Mouse (Mus musculus) stomach, embryonic 16.5 days (tissue): ENCODE measurements around the gene Cga. TPM values are rescaled to one million over a fixed set of nuclear protein-coding genes. Genes with fewer than 3 reads are reported as not detected.

ENCODE experiments used
- ATAC-seq: fragments of 200-750 bp; cut with Nextera tagmentation; 2 replicates; pipeline ENCODE4 v1.8.0; 2017; ENCODE audit warnings: moderate number of reproducible peaks, moderate TSS enrichment; ENCODE audit not compliant: insufficient read depth, low FRiP score
- H3K27ac ChIP-seq: fragments of 300-500 bp; sonication (generic); 2 replicates; pipeline ENCODE4 v1.5.1; 2014; ENCODE audit warnings: low read length
- H3K27me3 ChIP-seq: fragments of 300-500 bp; sonication (generic); 2 replicates; pipeline ENCODE4 v1.6.1; 2014; ENCODE audit warnings: low read length, control low read depth, mixed read lengths; ENCODE audit not compliant: control insufficient read depth, insufficient read depth
- H3K36me3 ChIP-seq: fragments of 300-500 bp; sonication (generic); 2 replicates; pipeline ENCODE4 v1.6.1; 2014; ENCODE audit warnings: low read length; ENCODE audit not compliant: control insufficient read depth, insufficient read depth
- H3K4me1 ChIP-seq: fragments of 300-500 bp; sonication (generic); 2 replicates; pipeline ENCODE4 v1.6.1; 2014; ENCODE audit warnings: low read length, control low read depth, mixed read lengths; ENCODE audit not compliant: control insufficient read depth, insufficient read depth
- H3K4me2 ChIP-seq: fragments of 300-500 bp; sonication (generic); 2 replicates; pipeline ENCODE4 v1.6.1; 2014; ENCODE audit warnings: low read depth, low read length, mixed read lengths
- H3K4me3 ChIP-seq: fragments of 300-500 bp; sonication (generic); replicated peaks from 2 replicates; pipeline ENCODE4 v1.5.1; 2014; ENCODE audit warnings: mild to moderate bottlenecking, low read length
- H3K9ac ChIP-seq: fragments of 300-500 bp; sonication (generic); 2 replicates; pipeline ENCODE4 v1.6.1; 2014; ENCODE audit warnings: low read length
- H3K9me3 ChIP-seq: fragments of 300-500 bp; sonication (generic); replicated peaks from 2 replicates; pipeline ENCODE4 v1.6.1; 2016; ENCODE audit warnings: low read length, control low read depth; ENCODE audit not compliant: control insufficient read depth
- WGBS: fragments of 180-500 bp; shearing (Covaris S2); extraction: QIAGEN DNeasy Blood & Tissue Kit; methylation state at CpG from one replicate; pipeline ENCODE4 v1.1.7; 2014; 5-methylcytosine and 5-hydroxymethylcytosine counted together
- polyA plus RNA-seq: library from polyadenylated mRNA; unstranded; fragments of >200 nt; fragmentation: Nextera tagmentation; extraction: Ambion mirVana; gene quantifications from 2 replicates; pipeline ENCODE4 v1.2.1, GENCODE M21; 2015

Cga gene
- not detected in 2 replicates for polyA plus RNA-seq

GRCm38 (mm10) chr4:34893479-34893878 lies at the start of gene Cga:
Cga (plus strand) TSS chr4:34893779.
- WGBS, result 76% methylated on average over 1 of the region's 1 CpGs

GRCm38 (mm10) chr4:34843839-34844238 lies 49.7 kb upstream of the Cga start:
- Histone ChIP-seq H3K4me1 (peaks cover 4% of the 10 kb centered on the region; the same call in 1 of the 2 replicates), H3K9ac (no peak overlapping the region), H3K4me3 (no peak overlapping the region), H3K4me2 (no peak overlapping the region), H3K27ac (no peak overlapping the region), H3K9me3 (no peaks in the 10 kb centered on the region), H3K27me3 (no peaks in the 10 kb centered on the region), H3K36me3 (peaks cover 3% of the 10 kb centered on the region; the same call in 1 of the 2 replicates)
- 95% methylated on average over 1 of the region's 1 CpGs for WGBS
- no peak for ATAC-seq

More at GRCm38 (mm10) chr4:34893479-34893878, at the start of gene Cga:
- Histone ChIP-seq H3K4me1 (no peaks in the 10 kb centered on the region), H3K27me3 (peaks cover 13% of the 10 kb centered on the region; the same call in 1 of the 2 replicates), H3K36me3 (no peaks in the 10 kb centered on the region), H3K9ac (no peak within 1 kb of the TSS), H3K4me3 (no peak within 1 kb of the TSS), H3K9me3 (no peaks in the 10 kb centered on the region), H3K27ac (no peak within 1 kb of the TSS), H3K4me2 (no peak within 1 kb of the TSS)
- ATAC-seq, result no peak

GRCm38 (mm10) chr4:34847679-34848309 lies 45.8 kb upstream of the Cga start:
- H3K9ac ChIP-seq, result no peak overlapping the region
- no peak overlapping the region for H3K4me3 ChIP-seq
- no peaks in the 10 kb centered on the region for H3K9me3 ChIP-seq
- H3K27me3 ChIP-seq, result no peaks in the 10 kb centered on the region
- no peak overlapping the region for H3K4me2 ChIP-seq
- H3K27ac ChIP-seq, result no peak overlapping the region
- 0 out of 2 replicates have a peak, but pooled peaks cover 4% of the 10 kb centered on the region for H3K4me1 ChIP-seq
- WGBS, result 84% methylated on average over 6 of the region's 6 CpGs
- ATAC-seq, result no peak
- peaks cover 8% of the 10 kb centered on the region; the same call in 1 of the 2 replicates for H3K36me3 ChIP-seq

DNA sequence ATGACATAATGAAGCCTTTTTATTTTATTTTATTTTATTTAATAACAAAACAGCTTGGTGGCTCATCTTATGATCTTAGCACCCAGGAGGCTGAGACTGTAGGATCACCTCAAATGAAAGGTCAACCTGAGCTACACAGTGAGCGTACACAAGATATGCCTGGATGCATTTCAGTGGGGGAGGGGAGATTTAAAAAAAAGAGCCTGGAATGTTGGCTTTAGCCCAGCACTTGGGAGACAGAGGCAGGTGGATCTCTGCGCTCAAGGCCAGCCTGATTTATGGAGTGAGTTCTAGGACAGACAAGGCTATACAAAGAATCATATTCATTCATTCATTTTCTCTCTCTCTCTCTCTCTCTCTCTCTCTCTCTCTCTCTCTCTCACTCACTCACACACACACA lies 43.4 kb upstream of the Cga start:
- no peaks in the 10 kb centered on the region; the same call in 1 of the 2 replicates for H3K9me3 ChIP-seq
- no peak for ATAC-seq
- peaks cover 8% of the 10 kb centered on the region; the same call in 1 of the 2 replicates for H3K36me3 ChIP-seq
- no peak overlapping the region for H3K27ac ChIP-seq
- no peak overlapping the region for H3K4me3 ChIP-seq
- 87% methylated on average over 2 of the region's 2 CpGs for WGBS
- no peaks in the 10 kb centered on the region for H3K27me3 ChIP-seq
- no peak overlapping the region for H3K4me2 ChIP-seq
- H3K9ac ChIP-seq, result no peak overlapping the region
- H3K4me1 ChIP-seq, result no peaks in the 10 kb centered on the region

DNA sequence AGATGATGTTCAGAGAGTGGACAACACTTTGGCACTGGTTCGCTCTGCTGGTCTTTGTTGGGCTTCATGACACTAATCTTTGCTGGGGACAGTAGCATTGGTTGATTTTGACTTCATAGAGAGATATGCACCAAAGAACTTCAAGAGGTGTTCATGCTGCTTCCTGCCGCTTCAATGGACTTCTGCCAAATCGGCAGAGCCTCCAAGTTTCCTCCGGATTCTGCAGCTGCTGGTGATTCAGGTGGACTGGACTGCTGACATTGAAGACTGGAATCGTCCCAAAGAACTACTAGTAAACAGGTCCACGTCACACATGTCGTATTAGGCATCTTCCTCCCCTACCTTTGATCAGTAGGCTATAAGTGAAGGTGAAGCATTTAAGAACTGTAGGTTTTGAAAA lies 41.5 kb upstream of the Cga start:
- Histone ChIP-seq H3K4me1 (no peaks in the 10 kb centered on the region), H3K9ac (no peak overlapping the region), H3K9me3 (no peaks in the 10 kb centered on the region; the same call in 1 of the 2 replicates), H3K27me3 (no peaks in the 10 kb centered on the region), H3K27ac (no peak overlapping the region), H3K4me3 (no peak overlapping the region), H3K36me3 (peaks cover 8% of the 10 kb centered on the region; the same call in 1 of the 2 replicates), H3K4me2 (no peak overlapping the region)
- no peak for ATAC-seq
- 87% methylated on average over 7 of the region's 7 CpGs for WGBS

DNA sequence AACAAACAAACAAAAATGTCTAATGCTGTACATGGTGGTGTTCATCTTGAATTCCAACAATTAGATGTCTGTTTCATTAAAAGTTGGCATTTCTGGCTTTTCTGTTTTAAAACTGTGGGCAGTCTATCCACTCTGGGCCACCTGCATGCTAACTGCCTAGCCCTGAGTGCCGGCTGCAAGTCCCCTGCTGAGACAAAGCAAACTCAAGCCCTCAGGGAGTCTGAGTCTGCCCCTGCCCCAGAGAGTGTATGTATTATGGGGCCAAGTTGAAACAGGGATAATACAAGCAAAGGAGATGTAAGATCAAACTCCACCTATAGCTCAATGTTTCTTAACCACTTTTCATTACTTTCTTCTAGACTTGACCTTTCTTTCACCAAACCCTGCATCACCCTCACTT lies 37.6 kb upstream of the Cga start:
- Histone ChIP-seq H3K4me1 (no peaks in the 10 kb centered on the region), H3K4me2 (no peak overlapping the region), H3K36me3 (peaks cover 5% of the 10 kb centered on the region; the same call in 1 of the 2 replicates), H3K27me3 (no peaks in the 10 kb centered on the region), H3K4me3 (no peak overlapping the region), H3K9me3 (no peaks in the 10 kb centered on the region; the same call in 1 of the 2 replicates), H3K9ac (no peak overlapping the region), H3K27ac (no peak overlapping the region)
- no peak for ATAC-seq
- WGBS, result 60% methylated on average over 1 of the region's 1 CpGs

DNA sequence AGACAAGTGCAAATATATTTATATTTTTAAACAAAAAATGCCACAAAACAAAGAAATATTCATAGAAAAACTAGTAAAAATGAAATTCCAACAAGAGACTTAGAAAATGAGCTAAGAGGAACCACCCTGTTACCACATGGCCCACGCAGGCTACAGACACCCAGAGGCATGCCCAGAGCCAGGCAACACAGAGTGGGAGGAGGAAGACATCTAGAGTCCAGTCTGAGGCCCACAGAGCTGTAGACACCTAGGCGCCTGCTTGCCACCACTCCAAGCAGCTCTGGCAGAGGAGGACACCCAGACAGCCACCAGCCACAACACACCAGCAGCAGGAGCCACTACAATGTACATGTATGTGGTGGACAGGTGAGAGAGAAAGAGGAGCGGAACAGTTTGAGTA lies 34.7 kb upstream of the Cga start:
- 90% methylated on average over 3 of the region's 3 CpGs for WGBS
- no peak overlapping the region for H3K4me2 ChIP-seq
- H3K4me1 ChIP-seq, result no peaks in the 10 kb centered on the region
- H3K9me3 ChIP-seq, result no peaks in the 10 kb centered on the region; the same call in 1 of the 2 replicates
- no peaks in the 10 kb centered on the region for H3K36me3 ChIP-seq
- H3K27ac ChIP-seq, result no peak overlapping the region
- no peaks in the 10 kb centered on the region for H3K27me3 ChIP-seq
- H3K9ac ChIP-seq, result no peak overlapping the region
- ATAC-seq, result no peak
- H3K4me3 ChIP-seq, result no peak overlapping the region

- no peaks in the 10 kb centered on the region for H3K36me3 ChIP-seq
- H3K4me2 ChIP-seq, result no peak overlapping the region
- 86% methylated on average over 3 of the region's 3 CpGs for WGBS
- H3K9me3 ChIP-seq, result no peaks in the 10 kb centered on the region
- H3K27me3 ChIP-seq, result no peaks in the 10 kb centered on the region
- no peak overlapping the region for H3K27ac ChIP-seq
- ATAC-seq, result no peak
- no peak overlapping the region for H3K4me3 ChIP-seq
- no peak overlapping the region for H3K9ac ChIP-seq
- H3K4me1 ChIP-seq, result no peaks in the 10 kb centered on the region
Observed at GRCm38 (mm10) chr4:34859416-34859815, 34.2 kb upstream of the Cga start.

- H3K27me3 ChIP-seq, result no peaks in the 10 kb centered on the region
- WGBS, result 80% methylated on average over 3 of the region's 3 CpGs
- H3K9me3 ChIP-seq, result no peaks in the 10 kb centered on the region
- no peaks in the 10 kb centered on the region for H3K36me3 ChIP-seq
- no peak overlapping the region for H3K4me2 ChIP-seq
- H3K4me3 ChIP-seq, result no peak overlapping the region
- ATAC-seq, result no peak
- no peak overlapping the region for H3K27ac ChIP-seq
- no peak overlapping the region for H3K9ac ChIP-seq
- H3K4me1 ChIP-seq, result no peaks in the 10 kb centered on the region
Observed at GRCm38 (mm10) chr4:34861438-34861837, 32.1 kb upstream of the Cga start.
